Mouse (Mus musculus) mesoderm, embryonic 11.5 days (tissue): Measurements from ENCODE around the gene Arid4b.

Experiments
- DNase-seq: peaks from one replicate; pipeline ENCODE4 v3.0.0-alpha.2; 2012; ENCODE audit warnings: low read depth, low spot score

Arid4b gene

GRCm38 (mm10) chr13:14062209-14063012 is 621 bp upstream of the Arid4b start:
- no peak for DNase-seq

- DNase-seq: no peak
Measured at GRCm38 (mm10) chr13:14063942-14064271, 875 bp downstream of the Arid4b start.

GRCm38 (mm10) chr13:14064341-14065027 is 1.5 kb downstream of the Arid4b start:
- DNase-seq: peak; percentile 29

- DNase-seq: peak; percentile 16
Measured at GRCm38 (mm10) chr13:14065028-14065380, 2.0 kb downstream of the Arid4b start.

GRCm38 (mm10) chr13:14065701-14066100 is 2.7 kb downstream of the Arid4b start:
- DNase-seq: no peak

GRCm38 (mm10) chr13:14068035-14068434 is 5.0 kb downstream of the Arid4b start:
- DNase-seq: no peak

GRCm38 (mm10) chr13:14069291-14069690 is 6.3 kb downstream of the Arid4b start:
- no peak for DNase-seq

GRCm38 (mm10) chr13:14074371-14074770 is 11.3 kb downstream of the Arid4b start:
- DNase-seq: no peak

GRCm38 (mm10) chr13:14075326-14075725 is 12.3 kb downstream of the Arid4b start:
- DNase-seq: no peak

GRCm38 (mm10) chr13:14088669-14089068 is 25.6 kb downstream of the Arid4b start:
- no peak for DNase-seq

GRCm38 (mm10) chr13:14103026-14103425 is 40.0 kb downstream of the Arid4b start:
- no peak for DNase-seq

- no peak for DNase-seq
Measured at GRCm38 (mm10) chr13:14110154-14110873, 47.3 kb downstream of the Arid4b start.

- DNase-seq: no peak
Measured at GRCm38 (mm10) chr13:14111146-14111545, 48.1 kb downstream of the Arid4b start.

GRCm38 (mm10) chr13:14113746-14114528 is 50.9 kb downstream of the Arid4b start:
- peak; percentile 10 for DNase-seq

GRCm38 (mm10) chr13:14115805-14116204 is 52.8 kb downstream of the Arid4b start:
- no peak for DNase-seq

- DNase-seq: no peak
Measured at GRCm38 (mm10) chr13:14131651-14132050, 68.6 kb downstream of the Arid4b start.

- peak; percentile 2 for DNase-seq
Measured at GRCm38 (mm10) chr13:14142294-14142966, 79.4 kb downstream of the Arid4b start.

GRCm38 (mm10) chr13:14177989-14178388 is 115.0 kb downstream of the Arid4b start:
- no peak for DNase-seq

- DNase-seq: no peak
Measured at GRCm38 (mm10) chr13:14179669-14180068, 116.6 kb downstream of the Arid4b start.

- no peak for DNase-seq
Measured at GRCm38 (mm10) chr13:14245946-14246345, 182.9 kb downstream of the Arid4b start.
